Mouse (Mus musculus): ENCODE data around the gene Foxo1.

The Foxo1 gene

GRCm38 (mm10) chr3:52299376-52299775 is 31.2 kb downstream of the Foxo1 start:
- intact Hi-C loops (cut with DNase I), result no loop called here

- intact Hi-C loops (cut with DNase I), result no loop called here
These were observed 32.4 kb downstream of the Foxo1 start for GRCm38 (mm10) chr3:52300517-52300916.

DNA sequence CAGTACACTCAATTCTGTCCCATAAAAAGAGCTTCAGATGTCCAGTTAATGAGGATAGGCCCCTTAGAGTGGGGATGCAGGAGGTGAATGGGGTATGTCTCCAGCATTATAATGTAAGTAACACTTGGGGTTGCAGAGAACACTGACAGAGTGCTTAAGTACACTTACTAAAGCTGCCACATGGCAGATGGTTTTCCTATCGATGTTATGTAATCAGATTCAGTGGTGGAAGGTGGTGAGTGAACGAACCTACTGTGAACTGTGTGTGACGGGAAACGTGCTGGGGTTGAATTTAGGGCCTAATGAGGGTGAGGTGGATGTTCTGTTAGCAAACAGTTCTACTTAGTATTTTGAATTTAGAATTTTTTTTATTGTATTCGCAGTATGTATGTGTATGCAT is 35.2 kb downstream of the Foxo1 start:
- intact Hi-C loops (cut with DNase I), result no loop called here

GRCm38 (mm10) chr3:52308586-52309321 is 40.6 kb downstream of the Foxo1 start:
- intact Hi-C loops (cut with DNase I), result no loop called here

DNA sequence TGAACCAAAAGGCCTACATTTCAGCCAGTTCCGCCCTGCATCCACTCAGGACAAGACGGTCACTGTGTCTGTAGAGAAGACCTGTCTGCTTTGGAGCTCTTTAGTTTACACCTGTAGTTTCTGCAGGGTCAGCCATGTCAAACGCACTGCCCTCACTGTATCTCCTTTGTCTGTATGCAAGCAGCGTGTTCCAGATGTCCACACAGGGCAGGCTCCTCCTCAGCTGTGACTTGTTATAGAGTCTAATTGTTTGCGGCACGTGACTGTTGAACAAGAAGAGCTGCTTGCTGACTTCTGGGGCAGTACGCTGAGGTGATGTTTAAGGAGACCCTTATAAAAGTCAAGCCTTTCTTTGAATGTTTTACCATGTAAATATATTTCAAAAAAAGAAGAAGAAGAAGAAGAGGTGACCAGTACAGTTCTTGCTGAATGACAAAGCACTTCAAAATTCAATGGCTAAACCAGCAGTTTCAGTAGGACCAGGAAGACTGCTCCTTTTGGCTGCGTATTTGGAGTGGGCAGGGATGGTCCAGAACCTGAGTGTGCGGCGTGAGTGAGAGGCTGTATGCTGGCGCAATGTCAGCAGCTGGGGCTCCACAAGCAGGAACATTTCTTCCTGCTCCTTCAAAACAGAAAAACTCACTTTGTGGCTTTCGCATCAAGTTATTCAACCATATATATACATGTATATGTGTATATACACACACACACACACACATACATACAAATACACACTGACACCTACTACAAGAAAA is 52.6 kb downstream of the Foxo1 start:
- intact Hi-C loops (cut with DNase I), result no loop called here

- intact Hi-C loops (cut with DNase I), result no loop called here
These were observed 54.6 kb downstream of the Foxo1 start for GRCm38 (mm10) chr3:52322401-52323385.

DNA sequence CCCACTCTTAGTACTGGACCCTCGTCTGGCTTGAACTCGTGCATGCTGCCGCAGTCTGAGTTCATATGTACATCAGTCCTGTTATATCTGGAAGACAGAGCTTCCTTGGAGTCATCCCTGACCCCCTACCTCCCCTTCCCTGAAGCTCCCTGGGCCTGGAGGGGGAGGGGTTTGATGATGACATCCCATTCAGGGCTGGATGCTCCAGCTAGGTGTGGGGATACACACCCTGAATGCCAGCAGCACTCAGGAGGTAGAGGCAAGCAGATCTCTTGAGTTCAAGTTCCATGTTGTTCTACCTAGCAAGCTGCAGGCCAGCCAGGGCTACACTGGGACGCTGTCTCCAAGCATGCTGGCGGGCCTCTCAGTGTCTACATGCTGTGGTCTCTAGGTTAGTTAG is 56.9 kb downstream of the Foxo1 start:
- intact Hi-C loops (cut with DNase I), result no loop called here

DNA sequence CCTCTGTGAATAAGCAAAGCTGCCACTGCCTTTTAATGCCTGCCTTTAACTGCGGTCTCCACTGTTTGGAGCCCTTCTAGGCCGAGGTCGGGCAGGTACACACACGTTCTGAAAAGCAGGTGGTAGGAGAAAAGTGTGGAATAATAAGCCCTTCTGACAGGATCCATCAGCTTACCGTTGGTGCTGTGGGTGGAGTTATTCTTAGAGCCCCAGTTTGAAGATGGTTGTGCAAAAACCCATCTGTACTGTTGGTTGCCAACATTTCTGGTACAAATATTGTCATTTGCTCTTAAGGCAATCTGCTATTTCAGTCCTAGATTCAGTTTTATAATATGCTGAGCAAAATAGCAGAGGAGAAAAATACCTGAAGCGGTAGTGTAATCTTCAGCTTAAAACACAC is 58.6 kb downstream of the Foxo1 start:
- intact Hi-C loops (cut with DNase I), result no loop called here

GRCm38 (mm10) chr3:52327146-52327545 is 59.0 kb downstream of the Foxo1 start:
- intact Hi-C loops (cut with DNase I), result no loop called here

GRCm38 (mm10) chr3:52331709-52332108 is 63.6 kb downstream of the Foxo1 start:
- intact Hi-C loops (cut with DNase I), result no loop called here

DNA sequence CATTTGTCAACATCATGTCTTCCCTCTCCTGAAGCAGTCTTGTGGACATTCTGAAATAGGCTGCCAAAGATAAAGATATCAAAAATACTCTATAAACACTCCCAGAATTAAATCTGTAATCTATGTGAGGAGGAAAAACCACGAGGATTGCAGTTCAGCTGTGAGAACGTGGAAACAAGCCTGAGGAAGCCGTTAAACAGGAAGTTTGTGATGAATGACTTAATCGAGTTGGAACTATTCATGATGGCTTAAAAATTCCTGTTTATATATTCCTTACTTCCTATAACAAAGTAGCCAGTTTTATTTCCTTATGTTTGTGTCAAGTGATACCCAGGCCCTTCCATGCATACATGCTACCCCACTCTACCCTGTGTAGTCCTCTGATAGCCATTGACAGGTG is 70.6 kb downstream of the Foxo1 start:
- intact Hi-C loops (cut with DNase I), result no loop called here

- intact Hi-C loops (cut with DNase I), result no loop called here
These were observed 72.3 kb downstream of the Foxo1 start for GRCm38 (mm10) chr3:52340336-52341034.

DNA sequence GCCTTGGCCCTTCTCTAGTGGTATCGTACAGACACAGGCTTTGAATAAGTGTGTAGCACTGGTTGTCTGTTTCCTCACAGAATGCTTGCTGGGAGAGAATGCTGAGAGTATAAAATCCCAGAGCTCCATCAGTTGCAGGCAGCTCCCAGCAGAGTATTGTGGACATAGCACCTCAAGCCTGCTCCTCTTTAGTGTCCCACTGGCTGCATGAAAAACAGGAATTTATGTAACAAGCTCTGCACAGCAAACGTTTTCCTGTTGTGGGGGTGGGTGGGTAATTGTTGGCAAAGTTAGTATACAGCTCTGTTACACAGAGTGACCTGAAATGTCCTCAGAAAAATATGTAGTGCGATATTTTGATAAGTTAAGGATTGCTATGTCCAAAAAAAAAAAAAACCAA is 74.1 kb downstream of the Foxo1 start:
- intact Hi-C loops (cut with DNase I), result no loop called here

- intact Hi-C loops (cut with DNase I), result no loop called here
These were observed 74.7 kb downstream of the Foxo1 start for GRCm38 (mm10) chr3:52342801-52343200.

DNA sequence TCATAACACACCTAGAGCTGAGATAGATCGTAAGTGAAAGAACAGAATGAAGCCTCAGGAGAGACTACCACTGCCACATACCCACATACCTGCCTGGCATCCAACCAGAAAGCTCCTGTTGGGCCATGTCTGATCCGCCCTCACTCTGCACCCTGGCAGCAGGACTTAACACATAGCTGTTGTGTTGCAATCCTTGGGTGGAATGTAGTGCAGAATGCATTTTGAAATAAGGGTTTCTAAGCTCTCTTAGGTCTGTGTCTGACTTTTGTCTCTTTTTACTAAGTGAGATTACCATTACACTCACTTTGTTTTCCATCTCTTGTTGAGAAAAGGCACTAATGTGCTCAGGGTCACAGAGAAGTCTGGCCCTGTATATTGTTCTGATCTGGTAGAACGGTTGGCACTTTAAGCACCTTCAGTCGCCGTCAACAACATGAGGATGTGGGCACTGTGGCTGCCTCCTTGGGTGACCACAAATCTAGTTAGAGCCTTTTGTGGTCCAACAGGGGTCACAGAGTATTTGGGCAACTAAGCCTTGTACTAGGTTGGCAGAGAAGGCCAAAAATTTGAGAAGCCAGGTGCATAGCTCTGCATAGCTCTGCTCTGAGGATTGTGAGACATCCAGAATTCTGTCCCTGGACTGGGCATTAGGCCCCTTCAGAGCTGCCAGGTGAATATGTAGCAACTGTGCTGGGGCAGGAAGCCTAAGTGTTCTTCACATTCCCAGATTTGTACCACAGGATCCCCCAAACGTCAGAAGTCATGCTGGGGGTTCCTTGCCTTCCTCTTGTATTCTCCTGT is 75.3 kb downstream of the Foxo1 start:
- intact Hi-C loops (cut with DNase I), result no loop called here

GRCm38 (mm10) chr3:52345881-52346280 is 77.7 kb downstream of the Foxo1 start:
- intact Hi-C loops (cut with DNase I), result no loop called here

GRCm38 (mm10) chr3:52346986-52347710 is 79.0 kb downstream of the Foxo1 start:
- intact Hi-C loops (cut with DNase I), result no loop called here

DNA sequence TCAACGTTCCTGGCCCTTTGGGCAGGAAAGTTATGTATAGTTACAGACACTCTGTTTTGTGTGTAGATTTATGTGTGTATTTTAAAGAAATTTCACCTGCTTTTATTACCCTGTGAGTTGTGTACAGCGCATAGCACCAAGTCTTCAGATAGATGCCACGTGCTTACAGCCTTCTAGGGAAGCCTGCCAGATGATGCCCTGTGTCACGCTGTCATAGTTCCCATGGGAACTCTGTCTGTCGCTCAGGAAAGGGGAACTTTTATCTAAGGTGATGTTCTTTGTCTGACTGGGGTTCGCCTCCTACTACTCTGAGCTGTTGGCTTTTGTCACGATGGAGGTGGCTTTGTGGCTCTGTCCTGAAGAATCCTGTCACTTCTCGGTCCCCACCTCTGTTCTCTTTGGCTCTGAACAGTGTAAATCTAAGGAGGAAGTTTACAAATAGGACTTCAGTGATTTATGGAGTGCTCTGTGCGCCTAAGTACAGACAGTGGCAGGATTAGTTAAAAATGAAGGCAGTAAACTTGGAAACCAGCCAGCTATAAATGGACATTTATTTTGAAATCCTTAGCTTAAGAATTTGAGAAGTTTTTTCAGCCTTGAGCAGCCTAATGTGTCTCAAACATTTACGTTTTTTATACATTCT is 80.0 kb downstream of the Foxo1 start:
- intact Hi-C loops (cut with DNase I), result no loop called here

DNA sequence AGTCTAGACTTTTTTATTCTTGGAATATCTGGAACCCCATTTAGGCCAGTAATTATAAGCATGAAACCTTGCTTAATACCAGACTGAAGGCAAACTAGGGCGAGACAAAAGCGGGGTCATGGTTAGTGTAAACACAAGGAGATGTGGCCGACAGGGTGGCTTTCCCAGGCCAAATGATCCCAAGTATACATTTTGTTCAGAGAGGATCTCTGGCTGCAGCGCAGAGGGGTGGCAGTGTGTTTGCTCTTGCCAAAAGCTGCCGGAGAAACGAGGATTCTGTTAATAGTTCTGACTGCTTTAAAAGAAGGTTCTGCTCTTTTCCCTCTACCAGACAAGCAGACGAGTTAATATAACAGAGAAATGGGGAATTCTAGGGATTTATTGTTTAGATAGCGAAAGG is 82.5 kb downstream of the Foxo1 start:
- intact Hi-C loops (cut with DNase I), result no loop called here

All from adrenal gland (tissue).